Mouse (Mus musculus): ENCODE measurements around the gene Ssmem1.

DNA sequence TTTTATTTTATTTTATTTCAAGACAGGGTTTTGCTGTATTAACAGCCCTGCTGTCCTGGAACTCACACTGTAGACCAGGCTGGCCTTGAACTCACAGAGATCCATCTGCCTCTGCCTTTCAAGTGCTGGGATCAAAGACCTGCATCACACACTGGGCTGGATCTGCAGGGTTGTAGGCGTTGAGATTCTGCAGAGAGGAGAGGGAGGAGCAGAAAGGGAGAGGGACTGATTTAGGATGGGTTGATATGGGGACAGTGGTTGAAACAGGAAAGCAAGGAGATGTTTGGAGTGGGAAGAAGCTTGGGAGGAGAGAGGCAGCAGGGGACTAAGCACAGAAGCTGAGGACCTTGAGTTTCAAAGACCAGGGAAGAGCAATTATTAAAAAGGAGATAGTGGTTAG, 50.1 kb downstream of the Ssmem1 start:
- TF ChIP-seq POLR2A (IDR thresholded peaks at IDR 0.05; ENCODE audit: insufficient read length, low read depth) (no peak), E2F4 (IDR thresholded peaks at IDR 0.05; ENCODE audit: insufficient read depth) (no peak), POLR2AphosphoS2 (IDR thresholded peaks at IDR 0.05; ENCODE audit: insufficient read length, low read depth) (no peak), TCF12 (IDR thresholded peaks at IDR 0.05; ENCODE audit: insufficient read depth, poor library complexity, severe bottlenecking) (no peak), CEBPB (IDR thresholded peaks at IDR 0.05; ENCODE audit: insufficient read depth, poor library complexity, severe bottlenecking) (no peak), USF1 (IDR thresholded peaks at IDR 0.05; ENCODE audit: low read depth) (no peak), MYOD1 (IDR thresholded peaks at IDR 0.05; ENCODE audit: control insufficient read depth in 1 of 3, insufficient read length in 2 of 3, low read depth in 2 of 3) (no peak), MAX (IDR thresholded peaks at IDR 0.05; ENCODE audit: low read depth) (no peak), SRF (IDR thresholded peaks at IDR 0.05; ENCODE audit: control insufficient read depth, insufficient read length, low read depth) (no peak)
